Mouse (Mus musculus): ENCODE results near the gene Rnf152.

The Rnf152 gene

GRCm38 (mm10) chr1:105311899-105312600 lies 44.5 kb downstream of the Rnf152 start:
- DNase-seq: no peak

DNA sequence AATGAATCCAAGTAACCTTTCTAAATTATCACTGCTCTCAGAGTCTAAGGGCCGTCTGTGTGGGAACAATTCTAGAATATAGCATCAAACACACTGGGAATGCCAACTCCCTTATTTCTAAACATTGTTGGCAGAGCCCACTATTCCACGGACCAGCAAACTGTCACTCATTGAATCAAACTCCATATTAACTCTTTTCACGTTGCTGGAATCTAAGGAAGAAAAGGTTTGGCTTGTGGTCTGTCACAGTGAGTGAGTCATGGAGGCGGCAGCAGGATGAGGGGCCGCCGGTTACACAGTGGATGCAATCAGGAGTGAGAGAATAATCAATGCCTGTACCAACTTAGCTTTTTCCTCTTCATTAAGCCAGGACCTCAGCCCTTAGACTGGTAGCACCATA lies 54.3 kb downstream of the Rnf152 start:
- DNase-seq: no peak

DNA sequence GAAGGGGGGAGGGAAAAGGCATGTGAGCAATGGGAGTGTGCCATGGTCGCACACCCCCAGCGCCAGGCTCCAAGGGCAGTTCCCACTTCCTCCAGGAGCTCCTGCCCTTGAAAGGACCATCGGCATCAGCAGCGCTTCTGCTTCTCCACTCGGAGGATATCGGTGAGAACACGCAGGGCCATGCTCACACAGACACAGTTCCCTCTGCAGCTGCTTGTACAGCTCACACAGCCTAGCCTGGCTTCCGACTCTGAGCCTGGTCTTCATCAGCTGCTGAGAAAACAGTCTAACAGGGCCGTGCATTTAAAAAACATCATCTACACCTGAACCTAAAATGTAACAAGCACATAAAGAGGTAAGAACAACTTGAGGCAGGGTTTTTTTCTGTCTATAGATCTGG lies 54.7 kb downstream of the Rnf152 start:
- no peak for DNase-seq

- DNase-seq: no peak
These were observed 64.7 kb downstream of the Rnf152 start for GRCm38 (mm10) chr1:105291859-105292258.

- DNase-seq: no peak
These were observed 69.0 kb downstream of the Rnf152 start for GRCm38 (mm10) chr1:105287536-105287935.

- no peak for DNase-seq
These were observed 69.6 kb downstream of the Rnf152 start for GRCm38 (mm10) chr1:105286906-105287305.

- DNase-seq: no peak
These were observed 71.5 kb downstream of the Rnf152 start for GRCm38 (mm10) chr1:105285001-105285400.

GRCm38 (mm10) chr1:105284116-105284515 lies 72.4 kb downstream of the Rnf152 start:
- DNase-seq: no peak

DNA sequence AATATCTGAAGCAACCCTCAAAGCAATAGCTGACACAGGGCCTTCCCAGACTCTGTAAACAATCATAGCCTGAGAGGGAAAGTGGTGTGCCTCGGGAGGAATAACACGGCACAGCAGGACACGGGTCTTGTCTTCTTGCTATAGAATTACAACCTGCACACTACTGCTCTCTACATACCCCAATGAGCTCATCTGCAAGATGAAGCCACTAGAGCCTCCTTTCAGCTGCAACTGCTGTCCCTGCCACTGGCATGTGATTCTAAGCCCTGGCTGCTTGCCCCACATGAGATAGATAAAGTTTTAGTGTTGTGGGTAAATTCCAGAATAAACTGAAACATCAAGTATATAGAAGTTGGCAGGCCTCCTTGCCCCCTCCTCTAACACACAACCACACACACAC lies 75.2 kb downstream of the Rnf152 start:
- DNase-seq: no peak

DNA sequence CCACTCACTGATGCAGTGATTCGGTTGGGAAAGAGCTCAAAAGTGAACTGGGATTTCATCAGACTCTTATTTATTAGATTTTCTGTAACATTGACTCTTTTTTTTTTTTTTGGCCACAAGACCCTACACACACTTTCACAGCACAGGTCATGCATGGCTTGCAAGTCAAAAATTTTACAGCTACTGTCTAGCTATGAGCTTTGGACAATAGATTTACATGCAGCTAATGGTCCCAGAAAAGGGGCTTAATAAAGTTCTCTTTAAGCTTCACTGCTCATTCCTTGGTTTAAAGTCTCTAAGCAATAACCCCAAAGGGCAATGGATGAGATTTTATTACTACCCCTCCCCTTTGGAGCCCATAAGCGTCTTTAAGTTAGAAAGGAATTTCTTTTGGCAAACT lies 76.3 kb downstream of the Rnf152 start:
- no peak for DNase-seq

- DNase-seq: no peak
These were observed 81.9 kb downstream of the Rnf152 start for GRCm38 (mm10) chr1:105274500-105275194.

DNA sequence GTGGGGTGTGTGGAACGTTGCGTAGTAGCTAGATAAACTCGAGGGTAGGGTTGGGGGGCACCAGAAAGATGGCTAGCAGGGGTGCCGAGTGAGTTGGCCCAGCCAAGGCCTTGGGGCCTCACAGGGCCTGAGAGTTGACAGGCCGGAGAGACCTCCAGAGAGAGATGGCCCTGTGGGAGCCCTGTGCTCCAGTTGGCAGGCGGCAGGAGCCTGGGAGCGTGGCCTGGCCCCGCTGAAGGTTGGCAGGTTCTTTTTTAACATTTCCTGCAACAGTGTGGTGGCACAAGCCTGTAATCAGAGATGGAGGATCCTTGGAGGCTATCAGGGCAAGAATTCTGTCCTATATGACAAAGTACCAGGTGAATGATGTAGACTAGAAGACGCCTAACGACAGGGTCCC lies 85.4 kb downstream of the Rnf152 start:
- peak; percentile 56 for DNase-seq

DNA sequence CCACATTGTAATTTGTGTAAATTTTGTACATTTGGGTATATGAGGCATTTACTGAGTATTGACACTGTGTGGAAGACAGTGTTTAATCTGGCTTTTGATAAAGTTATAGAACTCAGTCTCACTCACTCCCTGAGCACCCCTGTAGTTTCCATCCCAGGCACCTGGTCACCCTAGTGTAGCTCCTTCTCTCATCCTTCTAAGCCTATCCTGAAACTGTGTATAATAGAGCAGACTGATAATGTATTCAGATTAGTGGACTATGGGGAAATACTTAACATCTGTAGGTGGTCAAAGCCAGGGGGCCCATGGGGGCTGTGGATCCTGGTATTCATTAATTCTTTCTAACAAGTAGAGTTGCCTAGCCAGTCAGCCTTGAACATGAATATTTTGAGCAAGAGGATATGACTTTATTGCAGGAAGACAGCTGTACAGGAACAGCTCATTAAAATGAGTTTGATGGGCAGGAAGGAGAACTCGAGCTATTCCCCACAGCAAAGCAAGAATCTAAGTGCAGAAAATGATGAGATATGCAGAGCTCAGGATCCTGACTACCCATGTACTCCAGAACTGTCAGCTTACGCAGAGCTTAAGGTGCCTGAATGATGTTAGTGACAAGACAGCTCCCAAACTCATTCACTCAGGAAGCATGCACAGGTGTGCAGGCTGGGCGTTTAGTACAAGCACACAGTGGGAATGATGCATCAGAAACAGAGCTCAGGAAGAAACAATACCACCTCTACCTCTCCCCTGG lies 93.1 kb downstream of the Rnf152 start:
- no peak for DNase-seq

DNA sequence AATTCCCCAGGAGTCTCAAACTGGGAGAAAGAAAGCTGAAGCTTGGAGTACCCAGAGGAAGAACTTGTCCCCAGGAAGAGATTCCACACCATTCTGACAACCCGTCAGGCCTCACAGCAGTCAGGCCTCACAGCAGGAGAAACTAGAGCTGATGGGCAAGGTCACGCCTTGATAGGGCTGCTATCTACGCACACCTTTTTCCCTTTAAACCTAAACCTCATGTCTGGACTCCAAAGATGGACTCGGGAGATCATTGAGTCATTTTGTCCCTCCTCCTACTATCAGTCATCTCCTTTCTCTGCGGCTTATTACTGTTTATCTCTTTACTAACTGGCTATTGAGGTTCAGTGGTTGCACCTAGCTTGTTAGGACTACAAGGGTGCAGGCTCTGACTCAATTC lies 96.3 kb downstream of the Rnf152 start:
- no peak for DNase-seq

- DNase-seq: no peak
These were observed 99.3 kb downstream of the Rnf152 start for GRCm38 (mm10) chr1:105257199-105257598.

- DNase-seq: no peak
These were observed 107.3 kb downstream of the Rnf152 start for GRCm38 (mm10) chr1:105249190-105249589.

DNA sequence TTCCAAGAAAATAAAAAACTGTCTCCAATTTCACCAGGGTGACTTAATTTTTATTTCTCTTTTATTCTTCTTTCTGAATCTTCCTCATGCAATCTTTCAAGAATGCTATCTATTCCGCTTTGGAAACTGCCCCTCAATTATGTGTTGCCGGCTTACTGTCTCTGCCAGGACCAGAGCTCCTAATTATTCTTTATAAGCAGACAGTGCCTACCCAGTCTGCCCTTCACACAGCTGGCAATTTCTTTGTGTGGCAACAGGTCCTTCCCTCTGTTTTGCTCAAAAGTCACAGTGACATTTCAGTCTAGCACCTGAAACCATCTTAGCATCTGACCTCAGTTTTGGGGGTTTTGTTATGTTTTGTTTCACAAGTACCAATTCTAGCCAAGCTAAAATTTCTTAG lies 109.9 kb downstream of the Rnf152 start:
- no peak for DNase-seq

DNA sequence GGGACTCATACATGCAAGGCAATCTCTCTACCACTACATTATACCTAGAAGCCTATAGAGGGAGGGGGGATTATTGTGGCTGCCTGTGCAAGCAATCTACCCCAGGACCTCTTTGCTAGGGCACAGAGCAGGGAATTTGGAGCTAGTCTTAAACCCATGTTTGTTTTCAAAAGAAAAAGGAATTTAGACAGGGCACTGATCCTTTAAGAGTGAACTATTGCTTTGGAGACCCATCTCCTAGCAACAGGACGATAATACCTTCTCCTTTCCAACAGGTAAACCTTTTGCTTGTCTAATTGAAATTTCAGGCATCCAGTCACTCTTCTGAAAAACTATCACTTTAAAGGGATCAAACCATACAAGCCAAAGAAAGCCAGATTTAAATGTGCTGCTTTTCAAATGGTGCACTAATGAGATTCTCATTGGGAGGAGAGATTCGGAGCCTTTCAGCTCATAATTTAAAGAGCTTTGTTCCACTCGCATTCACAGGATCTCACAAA lies 110.4 kb downstream of the Rnf152 start:
- DNase-seq: no peak

- DNase-seq: no peak
These were observed 113.0 kb downstream of the Rnf152 start for GRCm38 (mm10) chr1:105243359-105244142.

- no peak for DNase-seq
These were observed 116.3 kb downstream of the Rnf152 start for GRCm38 (mm10) chr1:105240185-105240584.

All from cerebellum, adult 9-10 months (tissue).